Mouse (Mus musculus) ES-Bruce4 (cell line): ENCODE measurements around the gene Terf2.
"Not testable (repeated sequence)": the region's sequence is repeated elsewhere in the genome, so short reads cannot be mapped to it uniquely, and the experiment has no call there.

Source experiments
- CTCF ChIP-seq: IDR thresholded peaks from one replicate; pipeline ENCODE4 v1.8.1; 2011; ENCODE audit warnings: low read depth, low read length
- EP300 ChIP-seq: IDR thresholded peaks from 2 replicates; pipeline ENCODE4 v1.6.1; 2011; ENCODE audit warnings: low read depth, low read length; ENCODE audit not compliant: insufficient read depth
- POLR2A ChIP-seq: IDR thresholded peaks from one replicate; pipeline ENCODE4 v1.8.1; 2011; ENCODE audit warnings: low read length; ENCODE audit not compliant: insufficient read depth

- not testable (repeated sequence) for TF ChIP-seq CTCF, EP300, POLR2A
These were observed 62.7 kb downstream of the Terf2 start for GRCm38 (mm10) chr8:107033609-107034008.
